Mouse (Mus musculus) midbrain, embryonic 10.5 days (tissue): ENCODE measurements around the gene Spa17. TPM values are rescaled to one million over a fixed set of nuclear protein-coding genes. Genes with fewer than 3 reads are reported as not detected.

Experiments
- DNase-seq: peaks from one replicate; pipeline ENCODE4 v3.0.0-alpha.2; 2017; ENCODE audit warnings: low spot score
- H3K27ac ChIP-seq: fragments of 300-500 bp; sonication (generic); replicated peaks from 2 replicates; pipeline ENCODE4 v1.5.1; 2016; ENCODE audit warnings: mild to moderate bottlenecking
- H3K27me3 ChIP-seq: fragments of 300-500 bp; sonication (generic); 2 replicates; pipeline ENCODE4 v1.6.1; 2016; ENCODE audit warnings: low read depth, mild to moderate bottlenecking; ENCODE audit not compliant: poor library complexity, severe bottlenecking
- H3K36me3 ChIP-seq: fragments of 300-500 bp; sonication (generic); 2 replicates; pipeline ENCODE4 v1.6.1; 2016; ENCODE audit warnings: mild to moderate bottlenecking, moderate library complexity
- H3K4me1 ChIP-seq: fragments of 300-500 bp; sonication (generic); 2 replicates; pipeline ENCODE4 v1.6.1; 2016
- H3K4me3 ChIP-seq: fragments of 300-500 bp; sonication (generic); 2 replicates; pipeline ENCODE4 v1.5.1; 2016; ENCODE audit warnings: mild to moderate bottlenecking, moderate library complexity
- H3K9me3 ChIP-seq: fragments of 300-500 bp; sonication (generic); replicated peaks from 2 replicates; pipeline ENCODE4 v1.6.1; 2016; ENCODE audit warnings: mild to moderate bottlenecking
- WGBS: fragments of 180-500 bp; shearing (Covaris S2); methylation state at CpG from one replicate; pipeline ENCODE4 v1.1.7; 2016; 5-methylcytosine and 5-hydroxymethylcytosine counted together
- polyA plus RNA-seq: library from polyadenylated mRNA; unstranded; fragments of >200 nt; fragmentation: Nextera tagmentation; extraction: Ambion mirVana; gene quantifications from 2 replicates; pipeline ENCODE4 v1.2.1, GENCODE M21; 2016

Gene Spa17
- polyA plus RNA-seq, 1 experiment from 2014 or later, result 13.9 TPM

DNA sequence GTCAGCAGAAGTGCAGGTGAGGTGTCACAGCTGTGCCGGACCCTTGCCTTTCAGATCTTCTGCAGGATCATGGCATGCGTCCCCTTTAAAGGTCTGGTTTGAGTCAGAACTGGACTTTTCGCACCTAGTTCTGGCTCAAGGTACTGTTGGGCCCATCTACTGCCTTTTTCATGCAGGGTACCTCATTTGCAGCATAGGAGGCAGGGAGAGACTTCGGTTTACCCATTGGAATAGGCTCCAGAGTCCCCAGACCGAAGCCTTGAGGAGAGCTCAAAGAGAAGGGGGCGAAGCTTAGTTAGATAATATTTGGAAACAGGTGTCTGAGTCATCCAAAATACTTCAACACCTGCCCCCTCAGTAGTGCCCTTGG is 374 bp upstream of the Spa17 start:
- H3K27ac ChIP-seq, result peak overlapping the region; percentile 88

DNA sequence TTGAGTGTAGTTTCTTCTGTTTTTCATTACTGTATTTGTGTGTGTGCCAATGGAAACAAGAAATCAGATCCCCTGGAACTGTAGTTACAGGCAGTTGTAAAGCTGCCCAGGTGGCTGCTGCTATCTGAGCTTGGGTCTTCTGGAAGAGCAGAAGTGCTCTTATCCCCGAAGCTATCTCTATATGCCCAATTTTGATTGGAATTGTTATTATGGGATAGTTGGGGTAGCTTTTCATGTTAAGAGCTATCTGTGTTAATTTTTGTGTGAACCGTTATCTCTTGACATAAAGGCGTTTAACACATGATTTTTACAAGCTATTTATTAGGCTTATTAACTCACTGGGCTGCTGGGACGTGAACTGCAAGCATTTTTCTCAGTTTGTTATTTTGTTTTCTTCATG is 4.0 kb downstream of the Spa17 start:
- Histone ChIP-seq H3K36me3 (no peaks in the 10 kb centered on the region), H3K27me3 (peaks cover 29% of the 10 kb centered on the region), H3K4me1 (peaks cover 13% of the 10 kb centered on the region), H3K4me3 (no peak overlapping the region), H3K9me3 (no peaks in the 10 kb centered on the region), H3K27ac (no peak overlapping the region)
- DNase-seq, result no peak
- 76% methylated on average over 4 of the region's 4 CpGs for WGBS

More for the DNA sequence above, 374 bp upstream of the Spa17 start:
- H3K36me3 ChIP-seq, result no peaks in the 10 kb centered on the region
- peak overlapping the region; percentile 64 for H3K4me3 ChIP-seq
- peaks cover 13% of the 10 kb centered on the region for H3K4me1 ChIP-seq
- no peak for DNase-seq
- H3K9me3 ChIP-seq, result no peaks in the 10 kb centered on the region
- peaks cover 56% of the 10 kb centered on the region for H3K27me3 ChIP-seq
- 23% methylated on average over 6 of the region's 6 CpGs for WGBS

DNA sequence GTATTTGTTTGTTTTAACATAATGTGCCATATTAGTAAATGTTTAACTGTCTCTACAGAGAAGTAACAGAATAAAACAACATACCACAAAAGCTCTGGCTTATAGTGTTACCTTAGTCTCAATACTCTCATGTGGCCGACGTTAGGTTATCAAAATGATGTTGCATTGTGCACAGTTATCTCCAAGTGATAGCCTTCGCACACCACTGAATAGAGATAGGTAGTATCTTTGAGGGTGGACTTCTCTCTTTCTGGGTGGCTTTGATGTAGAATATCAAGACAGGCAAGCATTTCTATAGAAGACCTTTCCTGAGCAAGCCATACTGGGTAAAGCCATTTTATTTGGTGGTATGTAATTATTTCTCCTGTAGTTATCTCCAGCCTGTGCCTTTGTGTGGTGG is 8.4 kb downstream of the Spa17 start:
- Histone ChIP-seq H3K4me3 (no peak overlapping the region), H3K4me1 (no peaks in the 10 kb centered on the region), H3K27me3 (no peaks in the 10 kb centered on the region; the same call in 1 of the 2 replicates), H3K27ac (no peak overlapping the region), H3K36me3 (no peaks in the 10 kb centered on the region), H3K9me3 (no peaks in the 10 kb centered on the region)
- DNase-seq, result no peak
- 90% methylated on average over 3 of the region's 3 CpGs for WGBS

DNA sequence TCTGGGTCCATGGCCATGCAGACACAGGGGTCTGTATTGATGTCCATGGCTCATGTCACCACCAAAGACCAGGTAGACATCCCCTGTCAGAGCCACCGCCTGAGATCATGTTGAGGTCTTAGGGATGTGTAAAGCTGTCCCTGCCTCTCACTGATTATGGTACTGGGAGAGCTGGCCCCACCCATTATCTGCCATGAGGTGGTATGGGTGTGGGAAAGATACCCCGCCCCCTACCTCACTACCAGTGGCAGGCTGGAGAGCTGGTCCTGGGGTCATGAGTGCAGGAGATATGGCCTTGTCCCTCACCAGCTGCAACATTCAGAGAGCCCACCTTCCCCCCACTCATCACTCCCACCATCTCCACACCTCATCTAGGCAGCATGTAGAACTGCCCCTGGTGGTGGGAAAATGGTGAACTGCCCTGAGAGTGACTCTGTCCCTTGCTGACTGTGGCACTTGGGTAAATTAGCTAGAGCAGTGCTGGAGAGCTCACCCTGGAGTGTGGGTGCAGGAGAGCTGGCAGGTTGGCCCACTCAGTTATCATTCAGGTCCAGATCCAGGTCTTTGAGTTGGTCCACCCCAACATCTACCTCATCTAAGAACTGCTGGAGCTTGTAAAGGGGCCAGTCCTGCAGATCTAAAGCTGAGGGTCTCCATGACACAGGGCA is 12.8 kb downstream of the Spa17 start:
- Histone ChIP-seq H3K9me3 (no peaks in the 10 kb centered on the region), H3K36me3 (no peaks in the 10 kb centered on the region), H3K4me3 (no peak overlapping the region), H3K27ac (no peak overlapping the region), H3K27me3 (no peaks in the 10 kb centered on the region), H3K4me1 (no peaks in the 10 kb centered on the region)
- DNase-seq, result no peak
- 91% methylated on average over 2 of the region's 2 CpGs for WGBS

DNA sequence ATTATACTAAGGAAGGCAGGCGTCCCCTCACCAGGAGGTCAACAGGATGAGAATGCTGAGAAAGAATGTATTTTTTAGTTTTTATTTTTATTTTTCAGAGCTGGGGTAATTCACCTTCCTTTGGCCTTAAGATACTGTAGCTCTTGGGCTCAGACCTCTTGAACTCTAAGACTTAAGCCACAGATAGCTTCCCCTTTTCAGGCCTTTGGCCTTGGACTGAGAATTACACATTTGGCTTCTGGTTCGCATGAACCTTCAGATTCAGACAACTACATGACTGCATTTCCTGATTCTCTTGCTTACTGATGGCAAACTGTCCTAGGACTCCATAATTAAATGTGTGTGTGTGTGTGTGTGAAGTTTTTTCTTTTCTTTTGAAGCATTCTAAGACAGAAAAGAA is 14.9 kb downstream of the Spa17 start:
- Histone ChIP-seq H3K27me3 (no peaks in the 10 kb centered on the region), H3K4me1 (no peaks in the 10 kb centered on the region), H3K27ac (no peak overlapping the region), H3K9me3 (no peaks in the 10 kb centered on the region), H3K4me3 (no peak overlapping the region), H3K36me3 (no peaks in the 10 kb centered on the region)
- WGBS, result 92% methylated on average over 2 of the region's 2 CpGs
- no peak for DNase-seq

DNA sequence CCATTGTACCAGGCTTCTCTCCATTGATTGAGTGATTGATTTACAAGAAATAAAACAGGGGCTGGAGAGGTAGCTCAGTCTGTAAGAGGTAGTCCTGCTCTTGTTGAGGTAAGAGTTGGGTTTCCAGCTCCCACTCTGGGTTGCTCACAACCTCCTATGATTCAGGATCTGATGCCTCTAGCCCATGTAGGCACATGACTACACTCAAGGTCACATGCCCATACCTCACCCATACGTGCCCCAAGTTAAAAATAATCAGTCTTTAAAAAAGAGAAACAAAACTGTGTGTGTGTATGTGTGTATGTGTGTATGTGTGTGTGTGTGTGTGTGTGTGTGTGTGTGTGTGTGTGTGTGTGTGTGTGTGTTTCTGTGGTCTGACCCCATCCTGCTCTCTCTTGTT is 18.0 kb downstream of the Spa17 start:
- no peak for DNase-seq
- 71% methylated on average over 1 of the region's 1 CpGs for WGBS
- no peak overlapping the region for H3K4me3 ChIP-seq
- no peaks in the 10 kb centered on the region for H3K9me3 ChIP-seq
- H3K36me3 ChIP-seq, result no peaks in the 10 kb centered on the region
- no peak overlapping the region for H3K27ac ChIP-seq
- H3K4me1 ChIP-seq, result peaks cover 6% of the 10 kb centered on the region; the same call in 1 of the 2 replicates
- H3K27me3 ChIP-seq, result no peaks in the 10 kb centered on the region

DNA sequence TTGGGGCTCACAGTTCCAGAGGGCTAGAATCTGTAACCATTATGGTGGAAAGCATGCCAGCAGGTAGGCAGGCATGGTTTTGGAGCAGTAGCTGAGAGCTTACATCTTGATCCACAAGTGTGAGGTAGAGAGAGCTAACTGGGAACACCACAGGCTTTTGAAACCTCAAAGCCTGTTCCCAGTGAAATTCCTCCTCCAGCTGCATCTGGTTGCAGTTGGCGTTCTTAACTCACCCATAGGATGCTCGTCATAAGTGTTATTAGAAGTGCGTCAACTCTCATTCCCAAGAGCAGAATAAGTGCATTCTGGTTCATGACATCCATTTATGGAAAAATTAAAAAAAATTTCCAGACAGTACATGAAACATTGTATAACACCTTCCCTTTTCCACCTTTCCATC is 19.8 kb downstream of the Spa17 start:
- no peak for DNase-seq
- 91% methylated on average over 3 of the region's 3 CpGs for WGBS

DNA sequence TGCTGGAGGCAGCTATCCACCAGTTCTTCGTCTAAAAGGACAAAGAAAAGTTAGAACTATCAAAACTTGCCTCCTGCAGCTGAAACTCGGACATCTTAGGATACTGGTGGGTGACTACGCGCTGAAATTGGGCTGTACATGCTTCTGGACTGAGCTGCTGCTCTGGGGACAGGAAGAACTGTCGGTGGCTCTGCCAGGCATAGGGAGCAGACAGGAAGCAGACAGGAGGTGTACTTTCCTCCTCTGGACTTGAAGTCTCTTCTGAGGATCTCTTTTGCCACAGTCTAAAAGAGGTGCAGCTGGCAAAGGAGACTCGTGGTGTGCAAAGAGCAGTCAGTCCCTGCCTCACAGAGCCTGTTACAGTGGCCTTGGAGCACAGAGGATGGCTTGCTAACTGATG is 20.9 kb downstream of the Spa17 start:
- no peak for DNase-seq
- Histone ChIP-seq H3K4me1 (peaks cover 6% of the 10 kb centered on the region; the same call in 1 of the 2 replicates), H3K36me3 (no peaks in the 10 kb centered on the region), H3K9me3 (no peaks in the 10 kb centered on the region), H3K27ac (no peak overlapping the region), H3K27me3 (no peaks in the 10 kb centered on the region), H3K4me3 (no peak overlapping the region)
- WGBS, result 66% methylated on average over 6 of the region's 6 CpGs

More for the DNA sequence above, 19.8 kb downstream of the Spa17 start:
- H3K27ac ChIP-seq, result no peak overlapping the region
- no peak overlapping the region for H3K4me3 ChIP-seq
- peaks cover 6% of the 10 kb centered on the region; the same call in 1 of the 2 replicates for H3K4me1 ChIP-seq
- no peaks in the 10 kb centered on the region for H3K9me3 ChIP-seq
- H3K36me3 ChIP-seq, result no peaks in the 10 kb centered on the region
- no peaks in the 10 kb centered on the region for H3K27me3 ChIP-seq

DNA sequence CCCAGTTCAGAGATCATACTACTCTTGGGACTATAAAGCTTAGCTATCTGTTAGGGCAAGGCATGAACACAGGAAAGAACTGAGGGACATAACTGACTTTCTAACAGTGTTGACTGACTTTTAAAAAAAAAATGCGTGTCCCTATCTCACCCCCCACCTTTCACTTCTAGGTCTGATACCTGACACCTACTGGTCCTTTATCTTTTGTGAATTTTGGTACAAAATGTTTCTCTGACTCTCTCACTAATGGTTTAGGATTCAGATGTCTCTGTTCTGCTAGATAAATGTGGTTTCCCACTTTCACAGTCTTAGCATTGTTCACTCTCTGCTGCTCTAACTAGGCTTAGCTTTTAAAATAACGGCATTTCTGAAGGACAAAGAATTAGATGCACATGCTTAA is 21.5 kb downstream of the Spa17 start:
- no peaks in the 10 kb centered on the region for H3K27me3 ChIP-seq
- H3K9me3 ChIP-seq, result no peaks in the 10 kb centered on the region
- H3K4me3 ChIP-seq, result no peak overlapping the region
- DNase-seq, result no peak
- no peaks in the 10 kb centered on the region for H3K36me3 ChIP-seq
- 83% methylated on average over 2 of the region's 2 CpGs for WGBS
- no peak overlapping the region for H3K27ac ChIP-seq
- peaks cover 6% of the 10 kb centered on the region; the same call in 1 of the 2 replicates for H3K4me1 ChIP-seq

DNA sequence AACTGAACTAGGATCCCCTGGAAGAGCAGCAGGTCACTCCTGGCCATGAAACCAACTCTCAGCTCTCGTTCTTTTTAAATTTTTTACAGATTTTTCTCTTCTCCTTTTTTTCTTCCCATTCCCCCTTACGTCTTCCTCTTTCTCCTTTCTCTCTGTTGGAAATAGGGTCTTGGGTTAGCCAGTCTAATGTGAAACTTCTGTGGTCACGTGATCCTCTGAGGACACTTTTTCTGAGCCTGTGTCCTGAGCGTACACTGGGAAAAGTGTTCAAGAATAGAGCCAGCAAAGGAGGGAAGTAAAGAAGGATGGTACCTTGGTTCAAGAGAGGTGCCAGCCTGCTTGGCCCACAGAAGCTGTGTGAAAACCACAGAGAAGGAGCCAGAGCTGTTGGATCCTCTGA is 23.1 kb downstream of the Spa17 start:
- Histone ChIP-seq H3K4me1 (peaks cover 6% of the 10 kb centered on the region; the same call in 1 of the 2 replicates), H3K4me3 (no peak overlapping the region), H3K36me3 (no peaks in the 10 kb centered on the region), H3K27ac (no peak overlapping the region), H3K9me3 (no peaks in the 10 kb centered on the region), H3K27me3 (no peaks in the 10 kb centered on the region)
- 88% methylated on average over 4 of the region's 4 CpGs for WGBS
- DNase-seq, result no peak

DNA sequence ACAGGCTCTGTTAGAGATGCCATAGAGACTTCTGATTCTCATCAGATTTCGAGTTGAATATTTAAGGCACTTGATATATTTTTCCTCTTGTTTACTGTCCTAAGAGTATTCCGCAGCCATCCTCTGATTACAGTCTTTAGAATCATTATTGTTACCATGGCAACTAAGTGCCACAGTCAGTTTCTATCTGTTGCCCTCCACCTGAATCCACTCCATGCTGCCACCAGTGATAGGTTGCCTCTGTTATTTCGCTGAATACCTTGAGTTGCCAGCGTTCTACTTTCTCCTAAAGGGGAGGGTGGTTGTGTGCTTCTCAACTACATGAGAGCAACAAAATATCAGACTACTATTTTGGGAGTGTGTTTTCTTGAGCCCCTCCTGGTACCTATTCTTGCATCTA is 26.8 kb downstream of the Spa17 start:
- H3K27me3 ChIP-seq, result no peaks in the 10 kb centered on the region
- H3K9me3 ChIP-seq, result no peaks in the 10 kb centered on the region
- WGBS, result 76% methylated on average over 4 of the region's 4 CpGs
- no peaks in the 10 kb centered on the region for H3K36me3 ChIP-seq
- DNase-seq, result no peak
- H3K27ac ChIP-seq, result no peak overlapping the region
- no peak overlapping the region for H3K4me3 ChIP-seq
- no peaks in the 10 kb centered on the region for H3K4me1 ChIP-seq

DNA sequence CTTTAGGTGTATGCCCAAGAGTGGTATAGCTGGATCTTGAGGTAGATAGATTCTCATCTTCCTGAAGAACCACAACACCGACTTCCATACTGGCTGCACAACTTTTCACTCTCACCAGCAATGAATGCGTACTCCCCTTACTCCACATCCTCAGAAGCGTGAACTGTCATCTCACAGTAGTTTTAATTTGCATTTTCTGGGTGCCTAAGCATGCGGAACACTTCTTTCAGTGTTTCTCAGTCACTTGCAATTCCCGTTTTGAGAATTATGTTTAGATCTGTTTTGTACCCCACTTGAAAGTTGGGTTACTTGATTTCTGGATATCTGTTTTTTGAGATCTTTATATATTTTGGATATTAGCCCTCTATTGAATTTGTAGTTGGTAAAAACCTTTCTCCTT is 29.9 kb downstream of the Spa17 start:
- no peak for DNase-seq
- H3K36me3 ChIP-seq, result no peaks in the 10 kb centered on the region
- no peaks in the 10 kb centered on the region for H3K4me1 ChIP-seq
- H3K27ac ChIP-seq, result no peak overlapping the region
- no peak overlapping the region for H3K4me3 ChIP-seq
- 83% methylated on average over 5 of the region's 5 CpGs for WGBS
- no peaks in the 10 kb centered on the region for H3K27me3 ChIP-seq
- H3K9me3 ChIP-seq, result no peaks in the 10 kb centered on the region

DNA sequence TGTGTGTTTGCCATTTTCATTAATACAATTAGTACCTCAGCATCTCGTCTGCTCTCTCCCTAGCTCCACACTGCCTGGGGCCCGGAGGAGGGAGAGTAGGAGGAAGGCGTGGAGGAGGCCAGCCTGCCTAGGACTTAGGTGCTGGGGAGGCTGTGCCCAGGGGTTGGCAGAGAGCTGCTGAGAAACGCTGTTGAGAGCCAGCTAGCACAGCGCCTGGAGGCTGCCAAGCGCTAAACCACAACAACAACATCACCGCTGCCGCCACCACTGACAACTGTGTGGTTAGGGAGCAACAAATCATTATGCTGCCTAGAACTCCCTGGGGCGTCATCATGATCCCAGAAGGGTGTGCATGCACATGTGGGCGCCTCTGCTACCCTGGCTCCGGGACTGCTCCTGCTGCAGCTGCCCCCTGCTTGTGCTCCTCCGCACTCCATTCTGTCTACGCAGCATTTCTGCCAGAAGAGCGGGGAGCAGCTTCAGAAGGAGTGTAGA is 37.0 kb downstream of the Spa17 start:
- peaks cover 8% of the 10 kb centered on the region for H3K4me1 ChIP-seq
- no peaks in the 10 kb centered on the region for H3K27me3 ChIP-seq
- DNase-seq, result no peak
- no peak overlapping the region for H3K4me3 ChIP-seq
- H3K9me3 ChIP-seq, result no peaks in the 10 kb centered on the region
- WGBS, result 36% methylated on average over 14 of the region's 14 CpGs
- no peak overlapping the region for H3K27ac ChIP-seq
- no peaks in the 10 kb centered on the region for H3K36me3 ChIP-seq
